Mouse (Mus musculus): ENCODE results near the gene Mtmr4.

Mtmr4 gene

DNA sequence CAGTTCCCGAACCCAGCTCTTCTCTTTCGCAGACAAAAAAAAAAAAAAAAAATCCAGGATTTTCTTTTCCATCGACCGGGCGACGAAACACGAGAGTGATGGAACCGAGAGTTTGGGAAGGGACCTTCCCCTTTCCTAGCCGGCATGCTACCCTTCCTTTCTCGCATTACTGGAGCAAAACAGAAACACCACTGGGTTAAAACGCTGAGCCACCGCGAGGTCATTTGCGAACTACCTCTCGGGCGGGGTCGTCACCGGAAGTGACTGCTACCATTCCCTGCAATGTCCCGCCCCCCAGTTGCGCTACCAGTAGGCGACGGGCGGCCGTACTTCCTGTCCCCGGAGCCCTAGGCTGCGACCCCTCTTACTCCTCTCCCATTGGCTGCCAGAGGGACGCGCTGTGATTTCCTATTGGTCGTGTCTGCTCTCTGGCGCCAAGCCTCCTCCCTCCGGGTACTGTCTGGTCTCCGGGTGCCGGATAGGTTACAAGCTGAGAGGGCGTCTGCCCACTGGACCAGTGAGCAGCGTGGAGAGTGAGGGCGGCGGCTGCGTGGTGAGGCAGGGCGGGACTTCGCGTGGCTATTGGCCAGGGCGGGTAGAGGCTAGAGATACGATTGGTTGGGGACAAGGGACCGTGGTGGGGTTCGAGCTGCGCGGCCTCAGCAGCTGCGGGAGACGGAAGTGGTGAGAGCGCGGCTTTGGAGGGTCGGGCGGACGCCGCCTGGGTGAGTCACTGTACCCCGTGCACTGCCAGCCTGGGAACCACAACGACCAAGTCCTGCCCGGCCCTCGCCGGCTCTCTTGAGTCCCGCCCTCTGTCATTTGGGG lies at the start of gene Mtmr4:
TSS of gene Mtmr4 (plus strand) at position 637 of the 828 bp plus-strand sequence.
- peak; percentile 100 for DNase-seq (ENCODE audit: low read depth)

DNA sequence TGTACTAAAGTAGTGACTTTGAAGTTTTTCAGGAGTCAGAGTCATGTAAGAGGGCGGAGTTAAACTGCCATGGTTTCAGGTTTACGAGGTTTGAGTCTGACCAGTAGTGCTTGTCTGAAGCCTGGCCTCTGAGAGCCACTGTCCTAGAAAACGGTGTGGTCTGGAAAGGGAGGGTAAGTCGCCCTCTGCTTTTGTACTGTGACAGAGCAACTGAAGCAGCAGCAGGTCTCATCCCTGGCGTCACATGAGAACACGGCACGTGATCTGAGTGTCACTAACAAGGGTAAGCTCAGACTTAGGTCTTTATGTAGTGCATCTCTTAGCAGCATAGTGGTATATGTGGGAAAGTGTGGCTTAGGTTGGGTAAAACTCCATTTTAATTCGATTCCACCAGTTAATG lies 49.7 kb upstream of the Mtmr4 start:
- no peak for DNase-seq (ENCODE audit: low read depth)

- DNase-seq (ENCODE audit: low read depth), result no peak
Measured at GRCm38 (mm10) chr11:87542906-87543305, 49.1 kb upstream of the Mtmr4 start.

DNA sequence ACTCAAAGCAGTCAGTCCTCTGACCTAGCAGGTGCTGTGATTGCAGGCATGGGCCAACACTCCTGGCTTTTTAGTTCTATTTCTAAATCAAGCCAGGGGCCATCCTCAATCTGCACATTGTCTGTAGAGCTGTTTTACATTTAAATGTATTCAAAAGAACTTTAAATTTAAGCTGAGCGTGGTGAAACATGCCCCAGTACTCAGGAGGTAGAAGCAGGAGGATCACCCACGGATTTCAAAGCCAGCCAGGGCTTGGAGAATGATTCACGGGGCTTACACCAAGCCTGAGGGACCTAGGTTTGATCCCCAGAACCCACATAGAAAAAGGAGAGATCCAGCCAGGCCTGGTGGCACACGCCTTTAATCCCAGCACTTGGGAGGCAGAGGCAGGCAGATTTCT lies 38.6 kb upstream of the Mtmr4 start:
- no peak for DNase-seq (ENCODE audit: low read depth)

GRCm38 (mm10) chr11:87554386-87554785 lies 37.6 kb upstream of the Mtmr4 start:
- no peak for DNase-seq (ENCODE audit: low read depth)

- DNase-seq (ENCODE audit: low read depth), result no peak
Measured at GRCm38 (mm10) chr11:87555106-87555703, 36.8 kb upstream of the Mtmr4 start.

DNA sequence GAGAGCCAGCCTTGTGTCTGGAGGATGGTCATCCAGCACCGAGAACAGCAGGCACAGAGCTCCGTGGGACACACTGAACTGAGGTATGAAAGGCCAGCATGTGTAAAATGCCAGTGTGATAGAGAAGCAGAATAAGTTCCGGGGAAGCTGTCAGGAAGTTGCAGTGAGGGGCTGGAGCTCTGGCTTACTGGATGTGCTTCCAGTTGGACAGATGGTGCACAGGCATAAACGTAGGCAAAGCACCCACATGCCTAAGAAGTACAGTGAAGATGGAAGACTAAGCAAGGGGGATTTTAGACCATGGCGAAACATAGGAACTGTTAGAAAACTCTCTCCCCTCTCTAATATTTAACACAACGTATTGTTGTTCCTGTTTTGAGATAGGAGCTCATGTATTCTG lies 30.8 kb upstream of the Mtmr4 start:
- no peak for DNase-seq (ENCODE audit: low read depth)

DNA sequence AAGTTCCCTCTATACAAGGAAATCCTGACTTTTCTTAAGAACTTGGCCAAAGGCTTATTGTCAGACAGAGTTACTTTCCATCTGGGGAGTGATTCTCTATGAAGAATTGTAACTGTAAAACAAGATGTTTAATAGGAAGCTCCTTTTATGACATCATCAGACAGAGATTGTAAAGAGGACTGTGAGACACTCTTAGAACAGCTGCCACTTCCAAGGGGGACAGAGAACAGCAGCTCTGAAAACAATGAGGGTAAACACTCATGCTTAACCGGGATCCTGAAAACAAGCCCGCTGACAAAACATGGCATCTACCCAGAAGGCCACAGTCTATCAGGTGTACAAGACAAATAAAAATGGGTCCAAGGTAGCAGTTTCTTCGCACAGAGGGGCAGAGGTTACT lies 25.5 kb upstream of the Mtmr4 start, which contains the start of gene Gm11492:
TSS of gene Gm11492 (plus strand) at position 153 of the 400 bp plus-strand sequence.
- no peak for DNase-seq (ENCODE audit: low read depth)

DNA sequence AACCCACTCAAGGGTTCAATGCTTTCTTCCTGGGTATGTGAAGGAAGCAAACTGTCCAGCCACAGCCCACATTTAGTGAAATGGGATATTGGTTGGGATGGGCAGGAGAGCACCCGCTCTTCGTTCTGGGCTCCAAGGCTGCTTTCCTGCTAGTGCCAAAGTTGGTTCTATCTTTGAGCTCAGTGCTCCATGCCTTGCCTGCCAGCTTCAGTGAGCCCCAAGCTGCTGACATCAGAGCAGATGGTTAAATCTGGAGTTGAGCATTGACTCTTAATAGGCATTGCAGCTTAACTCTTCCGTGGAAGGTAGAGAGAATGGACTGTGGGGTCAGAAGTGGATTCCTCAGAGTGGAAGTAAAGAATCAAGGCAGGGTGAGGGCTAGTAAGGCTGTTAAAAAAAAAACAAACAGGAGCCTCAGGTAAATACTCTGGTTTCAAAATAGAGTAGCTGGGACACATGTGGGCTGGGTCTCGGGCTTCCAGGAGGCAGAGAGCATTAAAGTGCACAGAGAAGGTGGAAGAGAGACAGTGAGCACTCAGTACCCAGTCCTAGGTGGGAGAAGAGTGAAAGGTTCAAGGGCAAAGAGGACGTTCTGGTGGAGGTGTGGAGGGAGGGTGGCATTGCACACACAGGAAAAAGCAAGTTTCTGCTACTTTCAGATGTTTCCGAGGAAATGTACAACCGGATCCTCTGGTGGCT lies 23.6 kb upstream of the Mtmr4 start, which contains the start of gene Sept4:
TSS of gene Sept4 (plus strand) at position 649 of the 699 bp plus-strand sequence.
- DNase-seq (ENCODE audit: low read depth), result no peak

GRCm38 (mm10) chr11:87570743-87571142 lies 21.2 kb upstream of the Mtmr4 start:
- no peak for DNase-seq (ENCODE audit: low read depth)

GRCm38 (mm10) chr11:87571361-87571950 lies 20.5 kb upstream of the Mtmr4 start:
- DNase-seq (ENCODE audit: low read depth), result no peak

GRCm38 (mm10) chr11:87573751-87574150 lies 18.2 kb upstream of the Mtmr4 start:
- DNase-seq (ENCODE audit: low read depth), result no peak

DNA sequence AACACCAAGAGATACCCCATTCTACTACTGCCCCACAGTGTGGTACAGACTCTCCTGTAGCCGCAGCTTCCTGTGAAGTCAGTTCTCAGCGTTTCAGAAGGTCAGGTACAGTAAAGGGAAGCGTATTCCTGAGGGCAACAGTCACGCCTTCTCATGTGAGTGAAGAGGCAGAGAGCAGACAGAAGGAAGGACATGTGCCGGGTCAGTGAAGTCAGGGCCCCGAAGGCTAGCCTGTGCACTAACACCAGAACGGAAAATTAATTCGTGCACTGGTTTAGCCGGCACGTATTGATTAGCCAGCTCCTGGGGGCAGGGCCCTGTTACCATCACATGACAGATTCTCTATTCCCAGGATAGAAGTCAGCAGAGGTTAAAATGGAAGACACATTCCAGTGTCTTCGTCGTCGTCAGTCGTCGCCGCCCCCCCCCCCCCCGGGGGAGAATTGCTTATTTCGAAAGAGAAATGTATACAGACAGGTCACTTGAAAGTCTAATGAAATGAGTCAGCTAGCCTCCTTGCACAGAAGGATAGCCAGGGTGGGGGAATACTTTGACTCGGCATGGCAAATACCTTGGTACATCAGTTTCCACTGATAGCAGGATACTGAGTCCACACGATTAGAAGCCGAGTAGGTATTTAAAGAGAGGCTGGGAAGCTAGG lies 17.3 kb upstream of the Mtmr4 start:
- DNase-seq (ENCODE audit: low read depth), result no peak

DNA sequence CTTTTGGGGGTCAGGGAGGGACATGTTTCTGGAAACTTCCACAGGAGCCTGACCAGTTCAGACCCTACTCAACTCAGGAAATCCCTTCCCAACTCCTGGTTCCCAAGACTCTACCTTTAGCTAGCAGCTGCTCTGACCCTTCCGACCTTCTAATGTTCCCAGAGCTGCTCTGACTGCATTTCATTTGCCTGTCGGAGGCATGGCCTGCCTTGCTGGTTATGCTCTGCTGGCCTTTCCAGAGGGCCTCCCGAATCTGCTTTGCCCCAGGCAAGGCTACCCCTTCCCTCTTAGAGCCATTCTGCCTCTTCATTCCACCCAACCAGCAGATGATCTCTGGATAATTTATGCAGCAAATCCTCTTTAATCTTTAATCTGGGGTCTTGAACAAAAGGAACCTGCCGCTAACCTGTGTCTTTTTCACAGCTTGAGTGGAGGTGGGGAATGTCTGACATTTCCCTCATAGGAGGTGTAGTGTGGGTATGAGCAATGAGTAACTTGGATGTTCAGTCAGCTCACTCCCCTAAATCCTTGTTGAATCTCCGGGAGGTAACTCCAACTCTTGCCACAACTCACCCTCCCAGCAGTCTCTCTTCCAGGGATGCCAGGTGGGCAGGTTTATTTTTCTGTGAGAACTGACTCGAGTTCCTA lies 14.2 kb upstream of the Mtmr4 start:
- DNase-seq (ENCODE audit: low read depth), result no peak

- DNase-seq (ENCODE audit: low read depth), result no peak
Measured at GRCm38 (mm10) chr11:87578249-87578962, 13.6 kb upstream of the Mtmr4 start.

- no peak for DNase-seq (ENCODE audit: low read depth)
Measured at GRCm38 (mm10) chr11:87578963-87579601, 12.9 kb upstream of the Mtmr4 start.

DNA sequence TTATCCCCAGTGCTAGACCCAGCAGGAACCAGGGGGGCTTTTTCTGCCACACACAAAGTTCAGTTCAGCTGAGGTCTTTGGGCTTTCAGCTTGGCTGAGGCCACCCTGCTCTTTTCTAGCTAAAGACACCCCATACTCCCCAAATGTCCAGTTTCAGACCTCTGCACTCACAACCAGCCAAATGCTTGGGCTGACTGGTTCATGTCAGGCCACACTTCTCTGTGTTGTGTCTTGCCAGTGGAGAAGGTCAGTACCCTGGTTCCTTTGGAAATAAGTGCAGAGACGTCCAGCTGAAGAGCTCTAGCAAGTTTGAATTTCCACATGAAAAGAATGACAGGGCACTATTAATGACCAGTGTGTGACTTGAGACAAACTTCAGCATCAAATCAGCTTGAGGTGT lies 12.2 kb upstream of the Mtmr4 start:
- no peak for DNase-seq (ENCODE audit: low read depth)

DNA sequence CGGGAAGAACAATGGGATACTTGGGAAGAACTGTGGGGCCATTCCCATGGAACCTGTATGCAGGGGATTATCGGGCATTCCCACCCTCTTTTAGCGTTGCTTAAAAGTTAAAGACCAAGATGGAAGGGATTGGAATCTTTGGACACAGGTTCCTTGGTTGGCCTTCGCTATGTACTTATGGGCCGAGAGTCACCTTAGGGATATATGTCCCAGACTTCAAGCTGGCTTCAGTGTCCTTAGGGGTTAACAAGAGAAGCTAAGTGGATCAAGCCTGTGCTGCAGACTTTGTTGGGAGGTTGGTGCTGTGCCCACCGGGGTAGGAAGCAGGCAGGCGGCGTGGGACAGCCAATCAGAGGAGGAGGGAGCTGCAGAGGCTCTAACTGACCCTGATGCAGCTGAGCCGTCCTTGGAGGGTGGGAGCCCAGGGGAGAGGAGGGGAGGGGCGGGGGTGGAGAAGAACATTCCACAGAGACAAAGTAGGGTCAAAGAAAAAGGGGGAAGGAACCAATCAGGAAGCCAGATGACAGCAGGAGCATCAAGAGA lies 11.3 kb upstream of the Mtmr4 start:
- no peak for DNase-seq (ENCODE audit: low read depth)

DNA sequence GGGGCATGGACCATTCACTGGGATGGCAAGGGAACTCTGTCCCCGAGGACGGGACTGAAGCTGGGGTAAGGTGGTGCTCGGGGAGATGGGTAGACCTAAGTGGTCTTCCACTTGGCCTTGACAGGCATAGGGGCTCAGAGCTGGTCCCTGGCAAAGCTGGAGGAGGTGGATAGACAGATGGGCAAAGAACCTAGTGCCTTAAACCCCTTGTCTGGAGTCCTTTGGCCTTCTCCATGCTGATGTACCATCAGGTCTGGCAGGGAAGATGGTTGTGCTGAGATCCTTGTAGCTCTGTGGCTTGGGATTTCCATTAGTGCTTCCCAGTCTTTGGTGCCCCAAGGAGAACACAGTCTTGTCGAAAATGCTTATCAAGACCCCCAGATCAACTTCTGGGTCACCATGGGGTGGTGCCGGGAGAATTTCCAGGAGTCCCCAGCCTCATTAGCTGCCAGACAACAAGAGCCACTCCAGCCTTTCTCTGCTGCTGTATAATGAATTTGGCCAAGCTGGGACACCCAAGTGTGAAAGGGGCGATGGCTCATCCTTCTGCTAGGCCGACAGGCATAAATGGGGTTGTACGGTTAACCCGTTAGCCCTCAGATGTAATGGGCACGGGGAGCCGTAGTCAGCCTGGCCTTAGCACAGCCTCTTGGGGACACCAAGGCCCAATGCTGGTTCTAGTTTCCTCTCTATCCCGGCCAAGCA lies 10.6 kb upstream of the Mtmr4 start:
- DNase-seq (ENCODE audit: low read depth), result no peak

Measured in fibroblast of lung, adult 2 months (primary cell).